Mouse (Mus musculus): ENCODE results near the gene Caln1.

The Caln1 gene

GRCm38 (mm10) chr5:130394386-130394785 lies 25.1 kb downstream of the Caln1 start:
- DNase-seq (ENCODE audit: low spot score in 2 of 2) = no peak

- DNase-seq (ENCODE audit: low spot score in 2 of 2) = no peak
These were observed 25.9 kb downstream of the Caln1 start for GRCm38 (mm10) chr5:130395142-130395541.

- no peak for DNase-seq (ENCODE audit: low spot score in 2 of 2)
These were observed 31.1 kb downstream of the Caln1 start for GRCm38 (mm10) chr5:130400136-130400917.

- peak in 1 of 2 experiments; percentile 15 for DNase-seq (ENCODE audit: low spot score in 2 of 2)
These were observed 35.9 kb downstream of the Caln1 start for GRCm38 (mm10) chr5:130405201-130405600.

GRCm38 (mm10) chr5:130409706-130410105 lies 40.5 kb downstream of the Caln1 start:
- no peak for DNase-seq (ENCODE audit: low spot score in 2 of 2)

GRCm38 (mm10) chr5:130411516-130411915 lies 42.3 kb downstream of the Caln1 start:
- peak; percentile 32 to 38 for DNase-seq (ENCODE audit: low spot score in 2 of 2)

GRCm38 (mm10) chr5:130447438-130447837 lies 78.2 kb downstream of the Caln1 start:
- no peak for DNase-seq (ENCODE audit: low spot score in 2 of 2)

GRCm38 (mm10) chr5:130448491-130448890 lies 79.2 kb downstream of the Caln1 start:
- DNase-seq (ENCODE audit: low spot score in 2 of 2) = peak; percentile 50 to 57

- DNase-seq (ENCODE audit: low spot score in 2 of 2) = peak; percentile 37 to 52
These were observed 79.9 kb downstream of the Caln1 start for GRCm38 (mm10) chr5:130448931-130449856.

- peak; percentile 29 to 30 for DNase-seq (ENCODE audit: low spot score in 2 of 2)
These were observed 80.8 kb downstream of the Caln1 start for GRCm38 (mm10) chr5:130450031-130450541.

- DNase-seq (ENCODE audit: low spot score in 2 of 2) = no peak
These were observed 88.8 kb downstream of the Caln1 start for GRCm38 (mm10) chr5:130458076-130458475.

- DNase-seq (ENCODE audit: low spot score in 2 of 2) = no peak
These were observed 103.0 kb downstream of the Caln1 start for GRCm38 (mm10) chr5:130472209-130472608.

GRCm38 (mm10) chr5:130474876-130475275 lies 105.6 kb downstream of the Caln1 start:
- no peak for DNase-seq (ENCODE audit: low spot score in 2 of 2)

GRCm38 (mm10) chr5:130476741-130477140 lies 107.5 kb downstream of the Caln1 start:
- DNase-seq (ENCODE audit: low spot score in 2 of 2) = no peak

GRCm38 (mm10) chr5:130480290-130480689 lies 111.0 kb downstream of the Caln1 start:
- no peak for DNase-seq (ENCODE audit: low spot score in 2 of 2)

GRCm38 (mm10) chr5:130491471-130491870 lies 122.2 kb downstream of the Caln1 start:
- DNase-seq (ENCODE audit: low spot score in 2 of 2) = no peak

GRCm38 (mm10) chr5:130492305-130492704 lies 123.0 kb downstream of the Caln1 start:
- DNase-seq (ENCODE audit: low spot score in 2 of 2) = no peak

- DNase-seq (ENCODE audit: low spot score in 2 of 2) = no peak
These were observed 133.3 kb downstream of the Caln1 start for GRCm38 (mm10) chr5:130502541-130502940.

- DNase-seq (ENCODE audit: low spot score in 2 of 2) = no peak
These were observed 135.6 kb downstream of the Caln1 start for GRCm38 (mm10) chr5:130504891-130505290.

- no peak for DNase-seq (ENCODE audit: low spot score in 2 of 2)
These were observed 141.3 kb downstream of the Caln1 start for GRCm38 (mm10) chr5:130510516-130510915.

GRCm38 (mm10) chr5:130515395-130515794 lies 146.1 kb downstream of the Caln1 start:
- DNase-seq (ENCODE audit: low spot score in 2 of 2) = no peak

- DNase-seq (ENCODE audit: low spot score in 2 of 2) = no peak
These were observed 151.3 kb downstream of the Caln1 start for GRCm38 (mm10) chr5:130520527-130520926.

Data from right cerebral cortex, postnatal 36 days (tissue).